Mouse (Mus musculus) lung, embryonic 16.5 days (tissue): ENCODE results near the gene Fgfr2. TPM values are rescaled to one million over a fixed set of nuclear protein-coding genes. Genes with fewer than 3 reads are reported as not detected.

Experiments used
- ATAC-seq: fragments of 200-750 bp; cut with Nextera tagmentation; 2 replicates; pipeline ENCODE4 v1.8.0; 2017; ENCODE audit warnings: low read depth, mild to moderate bottlenecking, moderate library complexity
- H3K27ac ChIP-seq: fragments of 300-500 bp; sonication (generic); 2 replicates; pipeline ENCODE4 v1.5.1; 2014; ENCODE audit warnings: mild to moderate bottlenecking, control low read depth, low read length
- H3K27me3 ChIP-seq: fragments of 300-500 bp; sonication (generic); 2 replicates; pipeline ENCODE4 v1.6.1; 2014; ENCODE audit warnings: low read depth, low read length, mixed read lengths; ENCODE audit not compliant: control insufficient read depth, insufficient read depth
- H3K36me3 ChIP-seq: fragments of 300-500 bp; sonication (generic); 2 replicates; pipeline ENCODE4 v1.6.1; 2014; ENCODE audit warnings: low read length; ENCODE audit not compliant: control insufficient read depth, insufficient read depth
- H3K4me1 ChIP-seq: fragments of 300-500 bp; sonication (generic); replicated peaks from 2 replicates; pipeline ENCODE4 v1.6.1; 2014; ENCODE audit warnings: low read length, mixed read lengths; ENCODE audit not compliant: control insufficient read depth, insufficient read depth
- H3K4me2 ChIP-seq: fragments of 300-500 bp; sonication (generic); 2 replicates; pipeline ENCODE4 v1.6.1; 2014; ENCODE audit warnings: low read depth, low read length, control low read depth
- H3K4me3 ChIP-seq: fragments of 300-500 bp; sonication (generic); 2 replicates; pipeline ENCODE4 v1.5.1; 2014; ENCODE audit warnings: mild to moderate bottlenecking, low read length, control low read depth
- H3K9ac ChIP-seq: fragments of 300-500 bp; sonication (generic); 2 replicates; pipeline ENCODE4 v1.6.1; 2014; ENCODE audit warnings: low read length, control low read depth
- H3K9me3 ChIP-seq: fragments of 300-500 bp; sonication (generic); 2 replicates; pipeline ENCODE4 v1.6.1; 2016; ENCODE audit warnings: low read length; ENCODE audit not compliant: control insufficient read depth
- WGBS: fragments of 180-500 bp; shearing (Covaris S2); extraction: QIAGEN DNeasy Blood & Tissue Kit; methylation state at CpG from one replicate; pipeline ENCODE4 v1.1.7; 2014; 5-methylcytosine and 5-hydroxymethylcytosine counted together
- polyA plus RNA-seq: library from polyadenylated mRNA; unstranded; fragments of >200 nt; fragmentation: Nextera tagmentation; extraction: Ambion mirVana; gene quantifications from 2 replicates; pipeline ENCODE4 v1.2.1, GENCODE M21; 2015

Fgfr2 gene
- polyA plus RNA-seq, 1 experiment from 2014 or later: 175 TPM

DNA sequence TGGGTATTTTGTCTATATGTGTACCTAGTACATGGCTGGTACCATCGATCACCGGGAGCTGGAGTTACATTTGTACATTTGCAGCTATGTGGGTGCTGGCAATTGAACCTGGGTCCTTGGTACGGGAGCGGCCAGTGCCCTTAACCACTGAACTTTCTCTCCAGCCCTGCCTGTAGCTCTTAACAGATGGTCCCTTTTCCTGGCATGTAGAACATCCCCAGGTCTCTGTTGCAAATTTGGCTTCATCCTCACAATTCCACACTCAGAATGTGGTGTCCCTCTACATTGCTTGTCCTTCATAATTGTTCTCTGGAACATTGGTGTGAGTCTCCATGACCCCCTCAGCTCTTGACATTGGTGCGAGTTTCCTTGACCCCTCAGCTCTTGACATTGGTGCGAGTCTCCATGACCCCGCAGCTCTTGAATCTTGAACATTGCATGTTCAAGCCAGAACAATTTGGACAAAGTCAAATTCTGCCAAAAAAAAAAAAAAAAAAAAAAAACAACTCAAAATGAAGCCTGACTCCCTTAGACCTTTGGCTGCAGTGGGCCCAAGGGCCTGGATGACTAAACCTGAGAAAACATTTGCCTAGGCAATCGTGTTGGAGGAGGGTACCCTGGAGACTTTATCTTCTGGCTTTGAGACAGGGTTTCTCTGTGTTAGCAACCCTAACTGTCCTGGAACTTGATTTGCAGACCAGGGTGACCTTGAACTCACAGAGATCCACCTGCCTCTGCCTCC, 816.3 kb downstream of the Fgfr2 start:
- Histone ChIP-seq H3K27me3 (no peaks in the 10 kb centered on the region), H3K4me3 (no peak overlapping the region), H3K9me3 (no peaks in the 10 kb centered on the region), H3K4me2 (no peak overlapping the region), H3K36me3 (no peaks in the 10 kb centered on the region), H3K27ac (no peak overlapping the region), H3K4me1 (peaks cover 66% of the 10 kb centered on the region), H3K9ac (no peak overlapping the region)
- ATAC-seq: no peak
- 90% methylated on average over 8 of the region's 8 CpGs for whole genome bisulfite sequencing

DNA sequence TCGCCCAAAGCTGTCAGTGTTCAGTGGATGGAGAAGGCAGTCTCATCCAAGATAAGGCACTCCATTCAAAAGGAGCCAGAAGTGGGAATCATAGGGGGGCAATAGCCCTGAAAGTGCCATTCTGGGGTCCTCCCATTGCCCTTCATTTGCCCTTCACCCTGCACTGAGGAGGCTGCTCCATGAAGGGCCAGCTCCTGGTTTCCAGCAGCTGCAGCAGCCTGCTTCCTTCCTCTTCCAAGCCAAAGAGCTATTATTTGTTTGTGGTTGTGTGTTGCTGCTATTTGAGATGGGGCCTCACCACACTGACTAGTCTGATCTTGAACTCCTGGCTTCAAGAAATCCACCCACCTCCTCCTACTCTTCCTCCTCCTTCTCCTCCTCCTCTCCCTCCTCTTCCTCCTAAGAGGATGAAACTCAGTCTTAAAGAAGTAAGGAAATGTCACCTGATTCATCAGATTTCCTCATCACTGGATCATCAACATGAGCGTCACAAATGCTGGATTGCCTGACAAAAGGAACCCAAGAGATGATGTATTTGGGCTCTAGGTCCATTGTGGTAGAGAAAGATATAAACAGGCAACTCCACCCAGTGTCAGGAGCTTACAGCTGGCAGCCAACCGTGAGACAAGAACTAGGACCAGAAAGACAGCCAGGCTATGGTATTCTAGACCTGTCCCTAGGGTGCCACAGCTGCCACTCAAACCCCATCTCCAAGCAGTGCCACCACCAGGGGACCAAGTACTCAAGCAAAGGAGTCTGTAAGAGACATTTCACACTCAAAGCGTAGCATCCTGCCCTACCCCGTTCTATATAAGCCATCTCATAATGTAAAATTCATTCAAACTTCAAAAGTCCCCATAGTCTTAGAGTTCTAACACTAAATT, 817.4 kb downstream of the Fgfr2 start:
- ATAC-seq: no peak
- Histone ChIP-seq H3K27me3 (no peaks in the 10 kb centered on the region), H3K36me3 (no peaks in the 10 kb centered on the region), H3K9ac (no peak overlapping the region), H3K4me3 (no peak overlapping the region), H3K4me1 (peaks cover 70% of the 10 kb centered on the region), H3K9me3 (no peaks in the 10 kb centered on the region), H3K4me2 (no peak overlapping the region), H3K27ac (peak overlapping the region; percentile 34; the same call in 1 of the 2 replicates)
- 71% methylated on average over 5 of the region's 5 CpGs for WGBS

GRCm38 (mm10) chr7:132304424-132305085, 818.6 kb downstream of the Fgfr2 start:
- Histone ChIP-seq H3K27me3 (no peaks in the 10 kb centered on the region), H3K4me3 (no peak overlapping the region), H3K36me3 (no peaks in the 10 kb centered on the region), H3K9me3 (no peaks in the 10 kb centered on the region), H3K4me2 (0 out of 2 replicates have a peak overlapping the region, but pooled peaks have one; percentile 15), H3K9ac (no peak overlapping the region), H3K27ac (peak overlapping the region; percentile 30; the same call in 1 of the 2 replicates), H3K4me1 (peaks cover 73% of the 10 kb centered on the region)
- ATAC-seq: no peak
- WGBS: 51% methylated on average over 8 of the region's 8 CpGs

GRCm38 (mm10) chr7:132303988-132304387, 819.2 kb downstream of the Fgfr2 start:
- Histone ChIP-seq H3K4me3 (no peak overlapping the region), H3K27me3 (no peaks in the 10 kb centered on the region), H3K27ac (no peak overlapping the region; the same call in 1 of the 2 replicates), H3K9me3 (no peaks in the 10 kb centered on the region), H3K9ac (no peak overlapping the region), H3K36me3 (no peaks in the 10 kb centered on the region), H3K4me1 (peaks cover 71% of the 10 kb centered on the region), H3K4me2 (no peak overlapping the region)
- 48% methylated on average over 7 of the region's 7 CpGs for WGBS
- ATAC-seq: no peak

DNA sequence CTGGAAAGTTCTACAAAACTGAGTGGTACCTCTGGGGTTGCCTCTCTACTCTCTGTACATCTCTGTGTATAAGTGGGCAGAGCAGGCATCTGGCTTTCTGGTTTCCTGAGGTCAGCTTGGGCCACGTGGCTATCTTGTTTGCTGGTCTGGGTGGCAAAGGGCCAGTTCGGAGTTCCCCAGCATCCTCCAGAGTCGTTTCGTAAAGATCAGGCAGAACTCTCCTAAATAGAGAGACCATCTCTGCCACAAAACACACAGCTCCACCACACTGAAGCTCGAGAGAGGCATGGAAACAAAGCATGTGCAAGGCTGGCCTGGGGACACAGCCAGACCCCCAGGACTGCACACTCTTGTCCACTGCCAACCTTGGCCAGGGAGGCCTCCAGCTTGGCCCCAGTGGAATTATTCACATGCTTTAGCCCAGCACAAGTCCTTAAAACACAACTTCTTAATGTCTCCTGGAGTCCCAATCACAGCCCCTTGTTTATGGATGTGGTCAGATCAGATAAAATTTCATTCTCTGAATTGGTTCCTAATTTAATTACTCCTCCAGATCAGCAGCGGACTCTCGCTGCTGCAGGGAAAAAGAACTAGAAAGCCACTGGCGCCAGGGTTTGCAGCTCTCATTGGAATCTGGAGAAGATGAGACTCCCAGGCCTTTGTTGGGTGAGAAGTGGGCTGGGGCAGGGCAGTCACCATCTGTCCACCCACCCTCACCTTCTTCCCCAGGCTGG, 820.5 kb downstream of the Fgfr2 start:
- Histone ChIP-seq H3K36me3 (no peaks in the 10 kb centered on the region), H3K9ac (no peak overlapping the region), H3K27me3 (no peaks in the 10 kb centered on the region), H3K4me1 (peaks cover 61% of the 10 kb centered on the region), H3K9me3 (no peaks in the 10 kb centered on the region), H3K4me2 (no peak overlapping the region), H3K4me3 (no peak overlapping the region), H3K27ac (no peak overlapping the region)
- WGBS: 59% methylated on average over 8 of the region's 8 CpGs
- ATAC-seq: no peak

- 34% methylated on average over 5 of the region's 5 CpGs for WGBS
- no peak overlapping the region for H3K4me2 ChIP-seq
- no peak overlapping the region for H3K9ac ChIP-seq
- peak overlapping the region; percentile 21 for H3K27ac ChIP-seq
- peak; percentile 57 for ATAC-seq
- no peaks in the 10 kb centered on the region for H3K27me3 ChIP-seq
- H3K4me3 ChIP-seq: no peak overlapping the region
- H3K9me3 ChIP-seq: no peaks in the 10 kb centered on the region
- H3K4me1 ChIP-seq: peaks cover 48% of the 10 kb centered on the region
- H3K36me3 ChIP-seq: no peaks in the 10 kb centered on the region
These were observed 823.4 kb downstream of the Fgfr2 start for GRCm38 (mm10) chr7:132299661-132300210.

DNA sequence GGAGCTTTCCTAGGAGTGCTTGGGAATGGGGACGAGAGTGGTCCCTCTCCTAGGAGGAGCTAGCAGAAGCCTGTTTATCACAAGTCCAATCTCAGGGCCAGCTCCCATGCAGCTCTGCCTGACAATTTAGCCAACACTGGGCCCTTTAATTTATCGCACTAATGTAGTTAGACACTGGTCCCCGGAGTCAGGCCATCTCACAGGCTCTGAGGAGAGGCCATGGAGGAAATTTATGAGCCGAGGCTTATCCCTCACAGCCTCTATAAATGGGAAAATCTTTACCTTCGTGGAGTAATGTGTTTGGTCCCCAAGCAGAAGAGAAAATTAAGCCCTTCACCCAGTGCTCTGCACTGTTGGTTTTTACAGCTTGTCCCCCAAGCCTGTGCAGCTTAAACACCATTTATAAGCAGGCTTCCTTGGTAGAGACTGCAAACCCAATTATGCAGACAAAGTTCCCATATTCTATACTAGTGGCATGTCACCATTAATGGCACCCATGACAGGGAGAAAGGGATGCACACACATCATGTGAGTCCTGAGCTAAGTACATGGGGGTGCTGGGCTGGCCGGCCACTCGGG, 824.6 kb downstream of the Fgfr2 start:
- no peak overlapping the region for H3K27ac ChIP-seq
- ATAC-seq: no peak
- H3K4me1 ChIP-seq: peaks cover 36% of the 10 kb centered on the region
- no peaks in the 10 kb centered on the region for H3K36me3 ChIP-seq
- no peak overlapping the region for H3K9ac ChIP-seq
- H3K9me3 ChIP-seq: no peaks in the 10 kb centered on the region
- no peaks in the 10 kb centered on the region for H3K27me3 ChIP-seq
- H3K4me2 ChIP-seq: no peak overlapping the region
- 87% methylated on average over 7 of the region's 7 CpGs for WGBS
- no peak overlapping the region for H3K4me3 ChIP-seq

DNA sequence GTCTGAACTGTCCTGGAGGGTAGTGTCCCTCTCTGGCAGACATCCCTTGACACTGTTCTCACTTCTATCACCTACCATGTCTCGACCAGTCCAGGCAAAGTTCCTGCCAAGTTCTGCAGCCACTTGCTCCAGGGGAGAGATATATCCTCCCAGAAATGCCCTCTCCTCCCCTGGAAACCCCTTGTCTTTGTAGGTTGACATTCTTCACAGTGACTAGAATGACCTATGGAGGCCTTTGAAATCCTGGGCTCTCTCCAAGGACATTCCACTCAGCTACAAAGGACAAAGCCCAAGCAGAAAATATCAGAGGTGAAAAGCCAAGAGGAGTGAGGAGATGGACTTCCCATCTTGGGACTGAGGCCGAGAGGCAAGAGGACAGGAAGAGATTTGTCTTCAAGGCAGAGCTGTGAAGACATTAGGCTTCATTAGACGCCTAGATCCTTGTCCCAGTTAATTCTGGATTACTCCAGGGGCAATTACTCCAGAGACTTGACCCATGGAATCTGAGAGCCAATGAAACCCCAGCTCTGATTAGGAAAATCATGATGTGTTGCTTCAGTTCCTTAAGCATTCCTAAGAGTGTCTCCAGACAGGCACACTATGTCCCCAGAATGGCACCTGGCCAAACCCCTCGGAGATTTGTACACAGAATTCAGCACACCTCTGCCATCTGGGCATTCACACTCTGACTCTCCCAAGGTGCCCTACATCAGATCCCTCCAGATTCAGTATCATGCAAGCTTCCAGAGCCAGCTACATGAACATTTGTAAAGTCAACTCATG, 826.3 kb downstream of the Fgfr2 start:
- no peak for ATAC-seq
- no peaks in the 10 kb centered on the region for H3K9me3 ChIP-seq
- H3K27ac ChIP-seq: no peak overlapping the region
- H3K36me3 ChIP-seq: no peaks in the 10 kb centered on the region
- H3K9ac ChIP-seq: no peak overlapping the region
- no peak overlapping the region for H3K4me2 ChIP-seq
- WGBS: 41% methylated on average over 4 of the region's 4 CpGs
- no peaks in the 10 kb centered on the region for H3K27me3 ChIP-seq
- no peak overlapping the region for H3K4me3 ChIP-seq
- H3K4me1 ChIP-seq: peaks cover 25% of the 10 kb centered on the region
